Mouse (Mus musculus) bone marrow macrophage, adult 2 months (primary cell): ENCODE results near the gene Mapk3. TPM values are rescaled to one million over a fixed set of nuclear protein-coding genes. Genes with fewer than 3 reads are reported as not detected.
"Not testable (repeated sequence)": the region's sequence is repeated elsewhere in the genome, so short reads cannot be mapped to it uniquely, and the experiment has no call there.

Source experiments
- H3K27ac ChIP-seq: 2 replicates; pipeline ENCODE4 v1.5.1; 2012; ENCODE audit warnings: low read depth, low read length; ENCODE audit not compliant: insufficient read depth
- H3K4me1 ChIP-seq: 2 replicates; pipeline ENCODE4 v1.6.1; 2012; ENCODE audit warnings: low read length; ENCODE audit not compliant: control insufficient read depth, insufficient read depth
- H3K4me3 ChIP-seq: 2 replicates; pipeline ENCODE4 v1.5.1; 2012; ENCODE audit warnings: mild to moderate bottlenecking, low read length, moderate library complexity; ENCODE audit not compliant: insufficient read depth
- CTCF ChIP-seq: IDR thresholded peaks from 2 replicates; pipeline ENCODE4 v1.5.1; 2012; ENCODE audit warnings: low read depth, mild to moderate bottlenecking, low read length, moderate library complexity
- POLR2A ChIP-seq: IDR thresholded peaks from 2 replicates; pipeline ENCODE4 v1.6.1; 2012; ENCODE audit warnings: mild to moderate bottlenecking, low read depth, low read length, borderline replicate concordance
- polyA plus RNA-seq: library from polyadenylated mRNA; stranded (reverse); fragments of >200 nt; gene quantifications from 2 replicates; pipeline ENCODE4 v1.2.4, GENCODE M21; 2012; ENCODE audit not compliant: missing spikeins, insufficient read depth, insufficient read length

Mapk3 gene
- polyA plus RNA-seq, 1 experiment: 390 TPM

- Histone ChIP-seq H3K27ac (no peak overlapping the region), H3K4me1 (peaks cover 55% of the 10 kb centered on the region), H3K4me3 (no peak overlapping the region)
- TF ChIP-seq POLR2A (no peak), CTCF (no peak)
These were observed 13.9 kb downstream of the Mapk3 start for GRCm38 (mm10) chr7:126773351-126773750.

- peaks cover 57% of the 10 kb centered on the region for H3K4me1 ChIP-seq
- no peak overlapping the region for H3K4me3 ChIP-seq
- no peak for TF ChIP-seq POLR2A
- TF ChIP-seq CTCF: no peak
- no peak overlapping the region for H3K27ac ChIP-seq
These were observed 15.1 kb downstream of the Mapk3 start for GRCm38 (mm10) chr7:126774463-126774862.

- Histone ChIP-seq H3K4me3 (no peak overlapping the region), H3K4me1 (peaks cover 57% of the 10 kb centered on the region), H3K27ac (no peak overlapping the region)
- no peak for TF ChIP-seq POLR2A
- peak; percentile 12; the same call in 1 of the 2 replicates for TF ChIP-seq CTCF
These were observed 16.0 kb downstream of the Mapk3 start for GRCm38 (mm10) chr7:126775185-126775977.

- Histone ChIP-seq H3K4me3 (no peak overlapping the region), H3K27ac (no peak overlapping the region; the same call in 1 of the 2 replicates), H3K4me1 (peaks cover 54% of the 10 kb centered on the region)
- TF ChIP-seq CTCF (no peak), POLR2A (no peak)
These were observed 16.5 kb downstream of the Mapk3 start for GRCm38 (mm10) chr7:126775978-126776234.

GRCm38 (mm10) chr7:126776598-126777057, 17.2 kb downstream of the Mapk3 start, which contains the start of gene Ypel3:
Ypel3 (plus strand) TSS chr7:126776955.
- peaks cover 47% of the 10 kb centered on the region for H3K4me1 ChIP-seq
- peak within 1 kb of the TSS; percentile 62 for H3K4me3 ChIP-seq
- TF ChIP-seq CTCF: no peak
- no peak for TF ChIP-seq POLR2A
- H3K27ac ChIP-seq: peak within 1 kb of the TSS; percentile 67

- Histone ChIP-seq H3K4me3 (peak overlapping the region; percentile 62), H3K4me1 (peaks cover 45% of the 10 kb centered on the region), H3K27ac (no peak overlapping the region)
- TF ChIP-seq CTCF (no peak), POLR2A (no peak)
These were observed 18.1 kb downstream of the Mapk3 start for GRCm38 (mm10) chr7:126777476-126777875.

- Histone ChIP-seq H3K27ac (no peak overlapping the region), H3K4me3 (0 out of 2 replicates have a peak overlapping the region, but pooled peaks have one; percentile 62), H3K4me1 (peaks cover 41% of the 10 kb centered on the region)
- TF ChIP-seq CTCF (no peak), POLR2A (no peak)
These were observed 18.7 kb downstream of the Mapk3 start for GRCm38 (mm10) chr7:126778147-126778546.

GRCm38 (mm10) chr7:126779101-126779500, 19.7 kb downstream of the Mapk3 start:
- peaks cover 32% of the 10 kb centered on the region for H3K4me1 ChIP-seq
- not testable (repeated sequence) for H3K27ac ChIP-seq, H3K4me3 ChIP-seq

- H3K4me1 ChIP-seq: peaks cover 25% of the 10 kb centered on the region
- TF ChIP-seq CTCF (peak; percentile 99), POLR2A (no peak)
- H3K4me3 ChIP-seq: peak overlapping the region; percentile 54
- peak overlapping the region; percentile 12 for H3K27ac ChIP-seq
These were observed 20.9 kb downstream of the Mapk3 start for GRCm38 (mm10) chr7:126779983-126780970.
